Mouse (Mus musculus): ENCODE measurements around the gene Mbl2. TPM values are rescaled to one million over a fixed set of nuclear protein-coding genes. Genes with fewer than 3 reads are reported as not detected.
A peak's percentile ranks its signal among the peaks of the same experiment; 100 is the strongest.

The Mbl2 gene
- not detected in 2 replicates for total RNA-seq (2014; rRNA removed; ENCODE audit: low replicate concordance)
- polyA plus RNA-seq (2015; fragmentation: Nextera tagmentation; extraction: Ambion mirVana) = not detected in 2 replicates

DNA sequence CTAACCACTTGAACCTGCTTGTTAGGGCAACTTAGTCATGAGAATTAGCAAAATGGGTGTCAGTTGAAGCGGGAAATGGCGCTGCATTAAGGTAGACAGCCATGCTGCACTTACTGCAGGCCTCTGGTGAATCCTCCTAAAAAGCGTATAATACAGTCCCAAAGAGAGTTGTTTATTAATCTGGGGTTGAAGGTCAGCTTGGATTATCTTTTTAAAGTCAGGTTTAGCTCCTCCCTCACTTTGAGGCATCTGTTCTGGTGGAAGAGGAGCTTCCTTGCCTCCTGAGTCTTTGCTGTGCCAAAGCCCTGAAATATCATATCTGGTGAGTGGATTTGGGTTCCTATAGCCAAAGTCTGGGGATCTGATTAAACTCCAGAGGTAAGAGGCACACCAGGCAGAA is at the start of gene Mbl2:
Gene Mbl2, plus strand, starts transcription at position 252 of the 400 bp plus-strand sequence.
- Histone ChIP-seq H3K9ac (replicated peaks; ENCODE audit: low read depth, low read length) (no peak within 1 kb of the TSS), H3K4me3 (ENCODE audit: low read depth, low read length) (no peak within 1 kb of the TSS), H3K27ac (ENCODE audit: low read depth) (no peak within 1 kb of the TSS), H3K9me3 (replicated peaks; ENCODE audit: control insufficient read depth, low read length) (no peaks in the 10 kb centered on the region), H3K27me3 (ENCODE audit: control insufficient read depth, insufficient read depth, low read length) (no peaks in the 10 kb centered on the region), H3K36me3 (replicated peaks; ENCODE audit: control insufficient read depth, insufficient read depth, low read length) (no peaks in the 10 kb centered on the region), H3K4me2 (ENCODE audit: low read depth, low read length) (no peak within 1 kb of the TSS), H3K4me1 (ENCODE audit: control insufficient read depth, insufficient read depth) (no peaks in the 10 kb centered on the region)
- TF ChIP-seq EP300 (IDR thresholded peaks at IDR 0.05; ENCODE audit: low read depth) (no peak), CTCF (IDR thresholded peaks at IDR 0.05; ENCODE audit: low read depth) (no peak)
- ATAC-seq (ENCODE audit: insufficient read depth, low read depth) = no peak
- DNase-seq (ENCODE audit: low spot score) = no peak
- 89% methylated on average over 3 of the region's 3 CpGs for WGBS

DNA sequence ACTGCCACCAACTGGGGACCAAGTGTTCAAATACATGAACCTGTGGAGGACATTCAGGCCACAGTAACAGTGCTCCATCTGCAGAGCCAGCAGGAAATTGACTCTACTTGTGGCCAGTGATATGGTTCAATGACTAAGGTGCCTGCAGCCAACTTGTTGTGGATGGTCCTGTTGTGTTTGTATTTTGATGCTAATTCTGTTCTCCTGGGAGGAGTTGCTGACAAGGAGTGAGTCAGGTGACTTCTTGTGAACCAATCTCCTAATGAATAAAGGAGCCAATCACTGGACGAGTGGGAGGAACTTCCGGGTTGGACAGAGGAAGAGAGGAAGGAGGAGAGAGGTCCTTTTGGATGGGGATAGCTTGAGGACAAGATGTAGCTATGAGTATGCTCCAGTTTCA is 47.2 kb upstream of the Mbl2 start:
- Histone ChIP-seq H3K9ac (replicated peaks; ENCODE audit: low read depth, low read length) (no peak overlapping the region), H3K9me3 (replicated peaks; ENCODE audit: control insufficient read depth, low read length) (peaks cover 10% of the 10 kb centered on the region; the same call in 1 of the 2 replicates), H3K4me3 (ENCODE audit: low read depth, low read length) (no peak overlapping the region), H3K4me2 (ENCODE audit: low read depth, low read length) (no peak overlapping the region), H3K27me3 (ENCODE audit: control insufficient read depth, insufficient read depth, low read length) (no peaks in the 10 kb centered on the region), H3K4me1 (ENCODE audit: control insufficient read depth, insufficient read depth) (no peaks in the 10 kb centered on the region), H3K27ac (ENCODE audit: low read depth) (no peak overlapping the region), H3K36me3 (replicated peaks; ENCODE audit: control insufficient read depth, insufficient read depth, low read length) (no peaks in the 10 kb centered on the region)
- no peak for TF ChIP-seq CTCF (IDR thresholded peaks at IDR 0.05; ENCODE audit: low read depth)
- TF ChIP-seq EP300 (IDR thresholded peaks at IDR 0.05; ENCODE audit: low read depth) = no peak
- DNase-seq (ENCODE audit: low spot score) (no peak), ATAC-seq (ENCODE audit: insufficient read depth, low read depth) (no peak)
- WGBS = 70% methylated on average over 2 of the region's 2 CpGs

DNA sequence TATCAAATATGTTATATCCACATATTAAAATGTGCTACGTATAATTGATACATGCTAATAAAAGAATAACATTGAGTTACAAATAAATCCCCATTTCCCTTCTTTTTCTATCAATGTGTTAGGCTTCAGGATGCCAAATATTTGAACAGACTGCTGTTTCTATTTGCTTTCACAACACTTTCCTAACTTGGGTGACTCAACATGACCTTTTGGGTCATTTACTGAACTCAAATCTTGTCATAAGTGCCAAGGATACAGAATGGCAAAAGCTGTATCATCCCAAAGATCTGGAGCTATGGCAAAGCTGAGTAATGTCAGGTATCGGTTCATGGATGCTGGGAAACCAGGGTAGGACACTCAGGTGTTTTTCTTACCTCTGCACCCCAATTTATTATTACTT is 45.5 kb upstream of the Mbl2 start:
- Histone ChIP-seq H3K4me2 (ENCODE audit: low read depth, low read length) (no peak overlapping the region), H3K27ac (ENCODE audit: low read depth) (no peak overlapping the region), H3K9ac (replicated peaks; ENCODE audit: low read depth, low read length) (no peak overlapping the region), H3K9me3 (replicated peaks; ENCODE audit: control insufficient read depth, low read length) (peaks cover 10% of the 10 kb centered on the region; the same call in 1 of the 2 replicates), H3K4me1 (ENCODE audit: control insufficient read depth, insufficient read depth) (no peaks in the 10 kb centered on the region), H3K4me3 (ENCODE audit: low read depth, low read length) (no peak overlapping the region), H3K36me3 (replicated peaks; ENCODE audit: control insufficient read depth, insufficient read depth, low read length) (no peaks in the 10 kb centered on the region), H3K27me3 (ENCODE audit: control insufficient read depth, insufficient read depth, low read length) (no peaks in the 10 kb centered on the region)
- no peak for DNase-seq (ENCODE audit: low spot score)
- 87% methylated on average over 2 of the region's 2 CpGs for WGBS
- ATAC-seq (ENCODE audit: insufficient read depth, low read depth) = no peak
- TF ChIP-seq EP300 (IDR thresholded peaks at IDR 0.05; ENCODE audit: low read depth) = no peak
- no peak for TF ChIP-seq CTCF (IDR thresholded peaks at IDR 0.05; ENCODE audit: low read depth)

DNA sequence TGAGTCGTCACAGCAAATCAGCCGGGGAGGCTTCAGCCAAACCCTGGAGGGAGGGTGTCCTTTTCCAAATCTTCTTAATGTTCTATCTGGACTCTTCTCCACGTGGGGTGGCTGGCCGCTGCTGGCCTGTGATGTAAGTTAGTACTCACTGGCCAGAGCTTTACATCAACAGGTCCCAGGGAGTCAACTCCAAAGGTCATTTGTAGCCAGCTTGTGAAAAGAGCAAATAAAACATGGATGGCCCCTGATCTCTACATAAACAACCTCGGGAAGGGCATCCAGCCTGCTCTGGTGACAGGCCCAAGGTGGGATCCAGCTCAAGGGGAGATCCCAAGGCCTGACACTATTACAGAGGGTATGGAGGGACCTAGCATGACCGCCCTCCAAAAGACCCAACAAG is 37.7 kb upstream of the Mbl2 start:
- TF ChIP-seq EP300 (IDR thresholded peaks at IDR 0.05; ENCODE audit: low read depth) = no peak
- TF ChIP-seq CTCF (IDR thresholded peaks at IDR 0.05; ENCODE audit: low read depth) = no peak
- Histone ChIP-seq H3K4me1 (ENCODE audit: control insufficient read depth, insufficient read depth) (no peaks in the 10 kb centered on the region), H3K4me3 (ENCODE audit: low read depth, low read length) (no peak overlapping the region), H3K9me3 (replicated peaks; ENCODE audit: control insufficient read depth, low read length) (no peaks in the 10 kb centered on the region), H3K27me3 (ENCODE audit: control insufficient read depth, insufficient read depth, low read length) (no peaks in the 10 kb centered on the region), H3K4me2 (ENCODE audit: low read depth, low read length) (no peak overlapping the region), H3K36me3 (replicated peaks; ENCODE audit: control insufficient read depth, insufficient read depth, low read length) (no peaks in the 10 kb centered on the region), H3K9ac (replicated peaks; ENCODE audit: low read depth, low read length) (no peak overlapping the region), H3K27ac (ENCODE audit: low read depth) (no peak overlapping the region)
- DNase-seq (ENCODE audit: low spot score) (no peak), ATAC-seq (ENCODE audit: insufficient read depth, low read depth) (no peak)
- WGBS = 80% methylated on average over 6 of the region's 6 CpGs

DNA sequence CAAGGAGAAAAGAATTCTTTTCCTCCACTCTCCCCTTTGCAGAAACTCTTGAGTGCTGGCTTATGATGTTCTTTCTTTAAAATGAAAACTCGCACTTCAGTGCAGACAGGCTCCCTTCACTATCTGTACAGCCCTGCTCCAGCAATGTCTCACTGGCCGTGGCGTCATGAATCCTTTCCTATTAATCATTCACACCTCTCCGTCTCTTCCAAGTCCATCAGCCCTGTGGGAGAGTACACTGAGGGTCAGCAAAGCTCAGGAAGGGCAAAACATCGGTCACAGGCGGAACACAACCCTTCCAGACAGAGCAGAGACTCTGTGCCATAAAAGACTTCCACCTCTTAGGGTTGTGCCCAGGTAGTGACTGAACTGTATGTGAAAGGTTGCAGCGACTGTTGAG is 30.6 kb upstream of the Mbl2 start:
- TF ChIP-seq CTCF (IDR thresholded peaks at IDR 0.05; ENCODE audit: low read depth) = no peak
- TF ChIP-seq EP300 (IDR thresholded peaks at IDR 0.05; ENCODE audit: low read depth) = no peak
- WGBS = 35% methylated on average over 7 of the region's 7 CpGs

DNA sequence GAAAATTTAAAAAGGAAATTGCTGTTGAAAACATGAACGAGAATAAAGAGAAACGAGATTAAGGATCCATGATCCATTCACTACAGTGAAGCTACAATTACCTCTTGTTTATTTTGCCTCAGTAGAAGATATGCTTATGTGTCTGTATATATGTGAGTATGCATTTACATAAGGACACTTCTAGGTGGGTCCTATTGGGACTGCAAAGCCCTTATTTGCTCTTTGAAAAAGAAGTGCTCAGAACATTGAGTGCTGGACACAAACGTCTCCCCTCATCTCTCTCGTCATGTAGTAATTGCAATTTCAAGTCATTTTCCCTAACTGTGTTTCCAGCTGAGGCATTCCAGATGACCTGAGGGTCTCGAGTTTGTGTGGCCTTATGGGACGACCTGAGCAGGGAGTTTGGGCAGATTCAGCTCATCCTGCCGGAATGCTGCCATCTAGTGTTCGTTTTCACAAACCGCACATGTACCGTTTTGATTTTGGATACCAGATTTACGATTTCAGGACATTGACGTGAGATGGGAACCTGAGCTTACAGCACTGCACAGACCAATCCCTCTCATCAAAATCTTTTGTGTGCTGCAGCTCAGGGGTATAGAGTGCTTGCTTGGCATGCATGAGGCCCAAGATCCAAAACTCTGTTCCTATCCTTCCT is 27.5 kb upstream of the Mbl2 start:
- DNase-seq (ENCODE audit: low spot score) = peak; percentile 21
- H3K9ac ChIP-seq (replicated peaks; ENCODE audit: low read depth, low read length) = no peak overlapping the region
- WGBS = 19% methylated on average over 12 of the region's 12 CpGs
- no peaks in the 10 kb centered on the region for H3K9me3 ChIP-seq (replicated peaks; ENCODE audit: control insufficient read depth, low read length)
- no peak overlapping the region for H3K4me2 ChIP-seq (ENCODE audit: low read depth, low read length)
- no peak for TF ChIP-seq EP300 (IDR thresholded peaks at IDR 0.05; ENCODE audit: low read depth)
- TF ChIP-seq CTCF (IDR thresholded peaks at IDR 0.05; ENCODE audit: low read depth) = peak; percentile 79
- H3K36me3 ChIP-seq (replicated peaks; ENCODE audit: control insufficient read depth, insufficient read depth, low read length) = no peaks in the 10 kb centered on the region
- no peak overlapping the region for H3K27ac ChIP-seq (ENCODE audit: low read depth)
- no peaks in the 10 kb centered on the region for H3K27me3 ChIP-seq (ENCODE audit: control insufficient read depth, insufficient read depth, low read length)
- ATAC-seq (ENCODE audit: insufficient read depth, low read depth) = no peak
- H3K4me3 ChIP-seq (ENCODE audit: low read depth, low read length) = no peak overlapping the region
- no peaks in the 10 kb centered on the region for H3K4me1 ChIP-seq (ENCODE audit: control insufficient read depth, insufficient read depth)

More for the DNA sequence above, 30.6 kb upstream of the Mbl2 start:
- H3K27ac ChIP-seq (ENCODE audit: low read depth) = no peak overlapping the region
- ATAC-seq (ENCODE audit: insufficient read depth, low read depth) (no peak), DNase-seq (ENCODE audit: low spot score) (no peak)
- H3K9me3 ChIP-seq (replicated peaks; ENCODE audit: control insufficient read depth, low read length) = no peaks in the 10 kb centered on the region
- no peaks in the 10 kb centered on the region for H3K4me1 ChIP-seq (ENCODE audit: control insufficient read depth, insufficient read depth)
- H3K4me3 ChIP-seq (ENCODE audit: low read depth, low read length) = no peak overlapping the region
- H3K9ac ChIP-seq (replicated peaks; ENCODE audit: low read depth, low read length) = no peak overlapping the region
- no peaks in the 10 kb centered on the region for H3K27me3 ChIP-seq (ENCODE audit: control insufficient read depth, insufficient read depth, low read length)
- H3K36me3 ChIP-seq (replicated peaks; ENCODE audit: control insufficient read depth, insufficient read depth, low read length) = no peaks in the 10 kb centered on the region
- H3K4me2 ChIP-seq (ENCODE audit: low read depth, low read length) = no peak overlapping the region

Data from heart, postnatal 0 days (tissue).